Mouse (Mus musculus) embryonic fibroblast, embryonic 13.5 days (primary cell): Measurements from ENCODE around the gene Dgkq.

ENCODE experiments used
- CTCF ChIP-seq: IDR thresholded peaks from 2 replicates; pipeline ENCODE4 v1.5.1; 2011; ENCODE audit warnings: mild to moderate bottlenecking, control low read depth, low read length, moderate library complexity, borderline replicate concordance; ENCODE audit not compliant: insufficient read depth
- POLR2A ChIP-seq: IDR thresholded peaks from 2 replicates; pipeline ENCODE4 v1.6.1; 2011; ENCODE audit warnings: low read depth, mild to moderate bottlenecking, control low read depth, low read length, moderate library complexity

- TF ChIP-seq CTCF (no peak), POLR2A (no peak)
These were observed 8.9 kb upstream of the Dgkq start for GRCm38 (mm10) chr5:108678296-108678854.
